Mouse (Mus musculus) mature B cell (primary cell): Measurements from ENCODE around the gene Slc24a5.
"Not testable (repeated sequence)": the region's sequence is repeated elsewhere in the genome, so short reads cannot be mapped to it uniquely, and the experiment has no call there.

Experiments used
- in situ Hi-C: fragments of 300-500 bp; cut with MboI; formaldehyde crosslinking; loops from 2 replicates; pipeline ENCODE4 v1.14.3; 2019

The Slc24a5 gene

GRCm38 (mm10) chr2:125067894-125068293, at the start of gene Slc24a5:
Slc24a5 (plus strand) TSS chr2:125068124.
- in situ Hi-C loops = no loop called here

GRCm38 (mm10) chr2:125024386-125024785, 43.5 kb upstream of the Slc24a5 start:
- in situ Hi-C loops = no loop called here

GRCm38 (mm10) chr2:125026358-125027000, 41.4 kb upstream of the Slc24a5 start:
- in situ Hi-C loops = no loop called here

- in situ Hi-C loops = no loop called here
Measured at GRCm38 (mm10) chr2:125030591-125030990, 37.3 kb upstream of the Slc24a5 start.

- in situ Hi-C loops = no loop called here
Measured at GRCm38 (mm10) chr2:125031111-125031510, 36.8 kb upstream of the Slc24a5 start.

GRCm38 (mm10) chr2:125031562-125032257, 36.2 kb upstream of the Slc24a5 start:
- in situ Hi-C loops = no loop called here

GRCm38 (mm10) chr2:125032258-125032973, 35.5 kb upstream of the Slc24a5 start:
- in situ Hi-C loops = no loop called here

GRCm38 (mm10) chr2:125033042-125033743, 34.7 kb upstream of the Slc24a5 start:
- in situ Hi-C loops = no loop called here

- in situ Hi-C loops = no loop called here
Measured at GRCm38 (mm10) chr2:125055316-125055903, 12.5 kb upstream of the Slc24a5 start.

- in situ Hi-C loops = no loop called here
Measured at GRCm38 (mm10) chr2:125057250-125057815, 10.6 kb upstream of the Slc24a5 start.

GRCm38 (mm10) chr2:125061451-125061850, 6.5 kb upstream of the Slc24a5 start:
- in situ Hi-C loops = no loop called here

- in situ Hi-C loops = no loop called here
Measured at GRCm38 (mm10) chr2:125062944-125063343, 5.0 kb upstream of the Slc24a5 start.

- in situ Hi-C loops = no loop called here
Measured at GRCm38 (mm10) chr2:125067373-125067772, 551 bp upstream of the Slc24a5 start.

- in situ Hi-C loops = no loop called here
Measured at GRCm38 (mm10) chr2:125068696-125069095, 772 bp downstream of the Slc24a5 start.

- in situ Hi-C loops = no loop called here
Measured at GRCm38 (mm10) chr2:125073056-125073780, 5.3 kb downstream of the Slc24a5 start.

GRCm38 (mm10) chr2:125083879-125084278, 16.0 kb downstream of the Slc24a5 start:
- in situ Hi-C loops = no loop called here

- in situ Hi-C loops = no loop called here
Measured at GRCm38 (mm10) chr2:125088757-125089156, 20.8 kb downstream of the Slc24a5 start.

GRCm38 (mm10) chr2:125092123-125092522, 24.2 kb downstream of the Slc24a5 start:
- in situ Hi-C loops = not testable (repeated sequence)

GRCm38 (mm10) chr2:125104491-125104890, 36.6 kb downstream of the Slc24a5 start:
- in situ Hi-C loops = not testable (repeated sequence)

GRCm38 (mm10) chr2:125106536-125106935, 38.6 kb downstream of the Slc24a5 start:
- in situ Hi-C loops = not testable (repeated sequence)
